Mouse (Mus musculus) left cerebral cortex, postnatal 25 days (tissue): ENCODE data around the gene Cfdp1. TPM values are rescaled to one million over a fixed set of nuclear protein-coding genes. Genes with fewer than 3 reads are reported as not detected.

Experiments used
- DNase-seq, 2 experiments: peaks; one replicate each; pipeline ENCODE4 v3.0.0; 2022; ENCODE audit warnings: low spot score in 2 of 2, mixed read lengths in 1 of 2
- intact Hi-C: fragments of 180-260 bp; cut with DNase I; formaldehyde crosslinking; loops from one replicate; pipeline ENCODE4 v1.15.1; 2025
- total RNA-seq, 2 experiments: library from RNA; stranded (reverse); gene quantifications; 2 replicates each; pipeline ENCODE4 v1.2.3; 2021

Cfdp1 gene
- total RNA-seq: 10 to 100 TPM; 78.0 to 81.5 TPM

DNA sequence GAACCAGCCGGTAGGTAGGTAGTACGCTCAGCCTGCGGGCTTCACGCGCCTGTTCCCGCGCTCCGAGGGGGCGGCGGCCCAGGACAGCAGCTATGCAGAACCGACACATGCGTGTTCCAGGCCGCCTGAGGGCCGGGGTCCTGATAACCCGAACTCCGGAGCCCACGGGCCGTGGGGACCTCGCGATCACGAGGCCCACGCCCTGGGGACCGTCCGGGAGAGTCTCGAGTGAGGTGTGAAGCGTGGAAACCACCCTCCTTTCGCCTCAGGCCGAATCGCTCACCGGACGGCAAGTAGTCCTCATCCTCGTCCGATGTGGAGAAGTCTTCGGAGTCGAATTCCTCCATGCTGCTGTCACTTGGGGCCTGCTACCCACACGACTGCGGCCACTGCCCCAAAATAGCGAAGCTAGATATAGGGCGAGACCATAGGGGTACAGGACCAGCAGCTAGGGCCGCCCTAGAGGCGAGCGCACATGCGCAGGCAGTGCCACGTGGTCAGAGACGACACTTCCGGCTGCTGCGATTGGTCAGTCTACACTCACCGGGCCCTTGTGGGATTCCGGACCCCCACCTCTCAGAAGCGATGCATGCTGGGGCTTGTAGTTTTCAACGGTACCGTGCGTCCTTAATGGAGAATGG lies at the start of gene Cfdp1:
Gene Cfdp1 (minus strand): TSS at position 431 of the 641 bp plus-strand sequence.
- intact Hi-C loops: no loop called here
- peak; percentile 97 to 99 for DNase-seq

DNA sequence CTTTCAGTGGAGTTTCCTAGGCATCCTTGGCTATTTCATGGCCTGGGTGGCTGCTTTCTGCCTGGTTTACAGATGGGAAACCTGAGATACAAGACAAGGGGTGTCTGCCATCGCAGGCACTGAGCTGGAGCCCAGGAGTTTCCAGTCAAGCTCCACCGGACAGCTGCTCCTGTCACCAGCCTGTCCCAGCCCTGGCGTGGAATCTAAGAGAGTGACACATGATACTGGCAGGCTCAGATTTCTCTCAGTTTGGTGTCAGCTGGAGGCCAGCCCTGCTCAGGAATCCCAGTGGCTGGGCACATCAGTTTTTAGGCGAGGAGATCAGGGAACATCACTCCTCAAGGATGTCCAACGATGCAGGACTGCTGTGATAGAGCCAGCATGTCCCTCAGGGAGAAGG lies 48.0 kb upstream of the Cfdp1 start:
- DNase-seq: no peak
- intact Hi-C loops: no loop called here

DNA sequence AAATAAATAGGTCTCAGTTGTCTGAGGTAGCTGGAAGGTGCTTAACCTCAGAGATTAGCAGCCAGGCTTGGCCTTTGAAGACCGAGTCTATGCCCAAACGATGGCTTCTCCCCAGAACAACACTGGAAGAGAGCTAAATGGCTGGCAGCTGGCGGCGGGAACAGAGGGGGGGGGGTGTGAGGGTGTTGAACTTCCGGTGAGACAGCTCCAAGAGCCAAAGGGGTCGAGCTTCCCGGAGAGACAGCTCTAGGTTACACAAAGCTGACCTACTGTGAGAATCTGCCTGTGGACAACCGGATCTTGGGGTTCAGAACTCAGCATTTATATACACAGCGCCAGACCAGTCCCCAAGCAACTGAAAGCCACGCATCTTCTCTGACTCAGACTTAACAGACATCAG lies 44.5 kb upstream of the Cfdp1 start:
- DNase-seq: no peak
- intact Hi-C loops: no loop called here

DNA sequence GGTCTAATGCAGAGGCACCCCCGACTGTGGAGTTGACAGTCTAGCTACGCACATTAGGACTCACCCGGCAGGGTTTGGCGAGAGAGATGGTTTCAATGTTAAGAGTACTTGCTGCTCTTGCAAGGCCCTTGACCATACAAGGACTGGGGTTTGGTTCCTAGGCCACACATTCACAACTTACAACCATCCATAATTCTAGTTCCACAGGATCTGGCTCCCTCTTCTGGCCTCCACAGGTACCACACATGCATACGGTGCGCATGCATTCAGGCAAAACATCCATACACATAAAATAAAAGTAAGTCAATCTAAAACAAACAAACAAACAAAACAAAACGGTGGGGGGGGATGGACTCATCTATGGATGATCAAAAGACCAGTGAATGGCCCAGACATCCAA lies 40.9 kb upstream of the Cfdp1 start:
- DNase-seq: no peak
- intact Hi-C loops: no loop called here

DNA sequence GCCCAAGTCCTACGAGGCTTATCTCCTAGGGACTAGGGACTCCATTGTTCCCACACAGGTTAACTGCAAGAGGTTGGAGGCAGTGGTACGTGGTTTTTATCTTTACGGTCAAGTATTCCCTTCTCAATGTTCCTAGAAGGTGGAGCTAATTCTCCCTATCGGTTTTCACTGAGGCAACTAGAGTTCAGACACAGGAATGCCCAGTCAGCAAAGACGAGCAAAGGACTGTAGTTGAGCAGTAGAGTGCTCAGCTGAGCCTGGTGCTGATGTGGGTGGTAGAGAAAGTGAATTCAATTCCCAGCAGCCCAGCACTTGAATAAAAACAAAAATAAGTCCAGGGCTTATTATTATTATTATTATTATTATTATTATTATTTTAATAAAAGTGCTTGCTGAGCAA lies 38.5 kb upstream of the Cfdp1 start:
- DNase-seq: no peak
- intact Hi-C loops: no loop called here

DNA sequence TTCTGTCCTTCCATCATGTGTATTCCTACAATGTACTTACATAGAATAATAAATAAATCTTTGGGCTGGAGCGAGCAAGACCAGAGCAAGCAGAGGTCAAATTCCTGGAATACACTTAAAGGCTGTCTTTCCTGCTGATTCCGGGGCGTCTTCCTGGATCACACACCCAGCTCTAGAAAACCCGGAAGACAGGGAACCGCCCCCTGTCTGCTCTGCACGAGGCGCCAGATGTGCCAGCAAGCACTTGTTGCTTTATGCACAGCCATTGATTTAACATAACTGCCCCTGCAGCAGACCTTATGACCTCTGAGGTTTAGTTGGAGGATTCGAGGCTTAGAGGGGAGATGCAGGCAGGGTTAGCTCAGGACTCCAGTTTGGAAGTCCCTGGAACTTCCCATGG lies 37.9 kb upstream of the Cfdp1 start:
- DNase-seq: no peak
- intact Hi-C loops: no loop called here

DNA sequence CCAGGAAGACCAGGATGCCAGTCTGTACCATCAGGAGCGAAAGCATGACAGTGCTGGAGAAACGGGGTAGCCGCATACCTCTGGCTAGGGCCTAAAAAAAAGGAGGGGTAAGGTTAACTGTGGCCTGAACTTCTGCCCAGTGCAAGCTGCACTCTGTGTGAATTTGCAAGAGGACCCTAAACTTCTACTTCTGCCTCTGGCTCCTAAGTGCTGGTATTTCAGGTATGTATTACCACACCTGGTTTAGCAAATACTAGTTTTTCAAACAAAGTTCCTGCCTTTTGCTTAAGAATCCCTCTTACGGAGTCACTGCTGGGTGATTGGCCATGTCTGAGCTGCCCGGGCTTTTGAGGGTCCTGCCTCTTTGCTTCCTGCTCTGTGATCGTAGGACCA lies 36.8 kb upstream of the Cfdp1 start:
- intact Hi-C loops: no loop called here
- DNase-seq: no peak

DNA sequence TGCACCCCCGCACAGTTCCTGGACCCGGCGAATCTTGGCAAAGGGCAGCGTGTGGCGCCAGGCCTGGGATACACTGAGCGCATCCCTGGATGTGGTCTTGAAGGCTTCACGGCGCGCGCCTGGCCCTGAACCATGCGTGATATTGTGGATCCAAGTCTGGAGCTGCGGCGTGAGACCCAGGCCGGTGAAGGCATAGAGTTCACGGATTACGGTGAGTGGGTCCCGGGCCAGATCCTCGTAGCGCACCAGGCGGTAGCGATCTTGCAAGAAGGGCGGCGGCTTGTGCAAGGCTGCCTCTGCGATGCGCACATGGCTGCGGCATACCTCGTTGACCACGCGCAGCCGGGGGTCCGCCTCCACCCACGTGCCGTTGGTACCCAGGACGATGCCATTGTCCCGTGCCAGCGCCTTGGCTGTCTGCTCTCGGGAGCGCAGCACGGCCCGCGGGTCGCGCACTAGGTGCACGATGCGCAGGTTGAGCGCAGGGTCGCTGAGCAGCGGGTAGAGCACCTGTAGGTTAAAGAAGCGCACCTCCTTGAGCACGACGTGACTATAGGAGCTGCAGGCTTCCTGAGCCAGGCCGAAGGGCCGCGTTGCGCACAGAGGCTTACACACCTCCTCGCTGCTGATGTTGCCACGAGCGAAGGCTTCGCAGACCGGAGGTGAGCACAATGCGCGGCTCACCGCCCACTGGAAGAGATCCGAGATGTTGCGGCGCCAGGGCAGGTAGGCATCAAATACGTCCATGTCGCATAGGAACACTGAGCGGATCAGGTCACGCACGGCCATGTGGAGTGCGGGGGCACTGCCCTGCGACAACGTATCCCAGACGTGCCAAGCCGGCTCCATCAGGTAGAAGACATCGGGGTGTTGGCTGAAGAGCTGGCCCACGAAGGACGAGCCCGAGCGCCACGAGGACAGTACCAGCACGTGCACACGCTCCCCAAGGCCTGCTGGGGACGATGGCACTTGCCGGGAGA lies 36.1 kb upstream of the Cfdp1 start:
- DNase-seq: no peak

DNA sequence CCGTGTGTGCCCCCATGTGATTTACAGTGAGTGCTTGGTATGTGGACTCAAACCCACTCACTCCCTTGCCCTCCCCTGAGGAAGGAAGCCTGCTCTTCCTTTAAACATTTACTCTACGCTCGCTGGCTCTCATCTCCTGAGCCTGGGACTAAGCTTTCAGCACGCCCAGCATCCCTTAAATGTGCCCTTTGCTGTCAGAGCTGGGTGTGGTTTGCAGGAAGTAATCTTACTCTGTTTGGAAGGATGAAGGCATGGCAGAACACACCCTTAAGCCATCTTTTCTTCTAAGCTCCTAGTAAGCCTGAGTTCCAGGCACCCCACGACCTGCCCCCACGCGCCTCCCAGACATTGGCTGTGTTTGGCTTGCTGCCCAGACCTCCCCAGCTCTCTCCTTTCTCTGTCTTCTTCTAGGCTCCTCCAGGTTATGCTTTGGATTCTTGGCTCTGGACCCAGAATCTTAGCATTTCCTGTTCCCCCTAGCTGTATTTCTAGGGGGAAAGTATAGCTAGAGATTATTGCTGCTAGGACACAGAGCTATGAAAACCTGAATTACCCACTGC lies 34.1 kb upstream of the Cfdp1 start:
- DNase-seq: peak in 1 of 2 experiments; percentile 18
- intact Hi-C loops: no loop called here

More for the DNA sequence above, 36.1 kb upstream of the Cfdp1 start:
- intact Hi-C loops: no loop called here

DNA sequence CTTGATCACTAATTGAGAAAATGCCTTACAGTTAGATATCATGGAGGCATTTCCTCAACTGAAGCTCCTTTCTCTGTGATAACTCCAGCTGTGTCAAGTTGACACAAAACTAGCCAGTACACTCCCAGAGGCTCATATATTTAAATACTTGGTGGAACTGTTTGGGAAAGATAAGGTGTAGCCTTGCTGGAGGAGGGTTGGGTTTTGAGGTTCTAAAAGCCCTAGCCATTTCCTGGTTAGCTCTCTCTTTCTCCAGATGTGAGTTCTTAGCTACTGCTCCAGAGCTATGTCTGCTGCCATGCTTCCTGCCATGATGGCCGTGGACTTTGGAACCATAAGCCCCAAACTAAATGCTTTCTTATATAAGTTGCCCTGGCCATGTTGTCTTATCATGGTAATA lies 33.4 kb upstream of the Cfdp1 start:
- intact Hi-C loops: no loop called here
- DNase-seq: no peak

DNA sequence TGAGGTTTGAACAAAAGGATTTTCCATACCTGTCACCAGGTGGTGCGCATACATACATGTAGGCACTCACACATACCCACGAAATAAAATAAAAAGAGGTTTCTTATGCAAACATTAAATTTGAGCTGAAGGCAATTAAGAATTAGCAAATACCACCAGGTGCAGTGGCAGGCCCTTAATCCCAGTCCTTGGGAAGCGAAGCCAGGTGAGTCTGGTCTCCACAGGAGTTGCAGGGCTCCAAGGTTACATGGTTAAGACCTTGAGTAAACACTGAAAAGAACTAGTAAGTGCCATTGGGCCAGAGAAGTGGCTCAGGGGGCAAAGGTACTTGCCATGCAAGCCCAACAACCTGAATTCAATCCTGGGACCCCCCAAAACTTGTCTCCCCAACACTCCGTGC lies 29.5 kb upstream of the Cfdp1 start:
- intact Hi-C loops: no loop called here
- DNase-seq: no peak

DNA sequence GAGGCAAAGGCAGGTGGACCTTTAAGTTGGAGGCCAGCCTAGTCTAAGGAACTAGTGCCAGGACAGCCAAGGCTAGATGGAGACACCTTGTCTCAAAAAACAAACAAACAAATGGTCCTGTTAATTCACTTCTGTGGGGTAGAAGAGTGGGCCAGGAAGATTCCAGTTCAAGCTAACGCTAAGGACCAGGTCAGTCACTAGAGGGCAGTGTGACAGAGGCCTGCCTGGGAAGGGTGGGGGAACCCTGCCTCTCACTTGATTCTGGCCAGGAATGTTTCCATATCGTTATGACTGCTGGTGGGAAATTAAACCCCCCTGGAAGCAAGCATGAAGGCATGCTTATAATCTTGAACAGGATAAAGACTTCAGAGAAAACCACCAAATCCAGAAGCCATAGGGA lies 27.5 kb upstream of the Cfdp1 start:
- peak in 1 of 2 experiments; percentile 20 for DNase-seq
- intact Hi-C loops: loop anchor here (1.0 kb wide), 1 partner anchor 109 kb away; no protein-coding TSS in a partner anchor

DNA sequence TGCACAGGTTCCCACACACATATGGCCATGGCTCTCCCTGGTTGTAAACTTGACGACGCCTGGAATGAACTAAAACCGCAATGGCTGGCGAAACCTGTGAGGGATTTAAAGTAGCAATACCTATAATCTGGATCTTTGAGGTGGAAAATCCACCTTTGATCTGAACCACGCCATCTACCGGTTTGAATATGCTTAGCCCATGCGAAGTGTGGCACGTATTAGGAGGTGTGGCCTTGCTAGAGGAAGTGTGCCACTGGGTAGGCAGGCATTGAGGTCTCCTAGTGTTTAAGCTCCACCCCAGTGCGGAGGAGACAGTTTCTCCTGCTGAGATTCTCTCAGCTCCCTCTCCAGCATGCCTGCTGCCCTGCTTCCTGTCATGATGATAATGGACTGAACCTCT lies 23.6 kb upstream of the Cfdp1 start:
- intact Hi-C loops: loop anchor here (2.0 to 10.0 kb wide), 3 partner anchors 35 to 1757 kb away; partner anchors contain the start of genes Chst5 and Mon1b
- DNase-seq: no peak

DNA sequence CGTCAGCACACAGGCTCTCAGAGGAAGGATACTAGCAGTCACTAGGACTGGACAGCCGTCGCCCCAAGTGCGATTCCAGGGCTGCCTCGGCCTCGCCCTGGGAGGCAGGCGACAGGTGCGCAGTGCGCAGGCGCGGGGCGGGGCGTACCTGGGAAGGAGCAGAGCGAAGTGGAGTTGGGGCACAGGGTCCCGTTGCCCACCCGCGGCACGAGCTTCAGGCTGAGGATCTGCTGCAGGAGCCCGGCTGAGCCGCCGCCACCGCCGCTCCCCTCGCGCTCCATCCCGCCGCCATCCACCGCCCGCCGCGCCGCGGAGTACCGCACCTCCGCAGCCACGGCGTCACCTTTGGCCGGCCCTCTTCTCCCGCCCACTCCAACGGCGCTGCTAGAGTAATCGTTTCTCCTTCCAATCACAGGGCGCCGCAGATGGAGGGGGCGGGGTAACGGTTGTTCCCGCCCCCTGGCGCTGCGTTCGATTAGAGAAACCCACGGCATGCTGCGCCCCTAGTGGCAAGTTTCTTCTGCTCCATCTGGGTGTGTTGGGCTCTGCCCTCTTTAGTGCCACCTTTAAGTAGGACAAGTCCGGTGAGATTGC lies 22.4 kb upstream of the Cfdp1 start, which contains the start of gene Tmem170:
Gene Tmem170 (minus strand): TSS at position 396 of the 594 bp plus-strand sequence.
- intact Hi-C loops: loop anchor here (2.0 to 10.0 kb wide), 3 partner anchors 36 to 1758 kb away; partner anchors contain the start of genes Chst5 and Mon1b
- peak; percentile 98 to 99 for DNase-seq

DNA sequence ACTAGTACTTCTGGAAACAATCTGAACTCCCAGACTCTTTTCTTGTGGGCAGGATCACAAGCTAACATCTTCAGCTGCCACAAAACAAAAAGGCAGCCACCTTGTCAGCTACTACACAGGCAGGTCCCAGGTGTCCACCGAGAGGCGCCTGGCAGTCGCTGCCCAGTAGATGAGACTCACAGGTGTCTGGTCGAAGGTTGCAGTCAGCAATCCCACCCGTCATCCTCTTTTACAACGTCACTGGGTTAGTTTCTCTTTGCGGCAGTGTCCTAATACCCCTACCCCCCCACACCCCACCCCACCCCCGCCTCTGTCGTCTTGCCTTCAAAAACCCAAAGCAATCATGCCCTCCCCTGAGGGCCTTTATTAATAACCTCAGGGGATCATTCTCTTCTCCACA lies 21.7 kb upstream of the Cfdp1 start:
- intact Hi-C loops: loop anchor here (2.0 to 10.0 kb wide), 3 partner anchors 37 to 1759 kb away; partner anchors contain the start of genes Chst5 and Mon1b
- no peak for DNase-seq

DNA sequence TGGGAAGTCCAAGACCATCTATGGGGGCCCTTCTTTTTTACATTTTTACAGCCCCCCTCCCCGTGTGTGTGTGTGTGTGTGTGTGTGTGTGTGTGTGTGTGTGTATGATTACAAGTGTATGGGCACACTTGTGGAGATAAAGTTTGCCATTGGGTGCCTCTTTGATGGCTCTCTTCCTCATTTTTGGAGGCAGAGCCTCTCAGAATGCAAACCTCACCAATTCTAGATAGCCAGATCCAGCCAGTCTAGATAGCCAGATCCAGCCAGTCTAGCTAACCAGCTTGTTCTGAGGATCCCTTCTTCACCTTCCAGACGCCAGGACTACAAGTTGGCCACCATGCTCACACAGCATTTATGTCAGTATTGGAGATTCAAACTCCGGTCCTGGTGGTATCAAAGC lies 17.2 kb upstream of the Cfdp1 start:
- intact Hi-C loops: loop anchor here (10.0 kb wide), 1 partner anchor 1764 kb away; the partner anchor contains the start of gene Mon1b
- no peak for DNase-seq

DNA sequence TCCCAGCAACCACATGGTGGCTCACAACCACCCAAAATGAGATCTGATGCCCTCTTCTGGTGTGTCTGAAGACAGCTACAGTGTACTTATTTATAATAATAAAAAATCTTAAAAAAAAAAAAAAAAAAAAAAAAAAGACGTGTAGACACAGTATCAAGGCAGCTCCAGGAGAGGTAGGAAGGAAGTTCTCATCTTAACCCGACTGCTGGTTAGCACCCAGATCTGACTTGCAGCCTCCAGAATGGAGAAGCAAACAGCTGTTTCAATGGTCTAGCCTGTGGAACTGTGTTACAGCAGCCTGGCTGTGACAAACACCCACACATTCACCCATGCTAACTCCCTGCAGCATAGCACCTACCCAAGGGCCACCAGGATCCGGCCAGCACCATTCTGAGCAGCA lies 16.3 kb upstream of the Cfdp1 start:
- DNase-seq: no peak
- intact Hi-C loops: loop anchor here (10.0 kb wide), 1 partner anchor 1764 kb away; the partner anchor contains the start of gene Mon1b

DNA sequence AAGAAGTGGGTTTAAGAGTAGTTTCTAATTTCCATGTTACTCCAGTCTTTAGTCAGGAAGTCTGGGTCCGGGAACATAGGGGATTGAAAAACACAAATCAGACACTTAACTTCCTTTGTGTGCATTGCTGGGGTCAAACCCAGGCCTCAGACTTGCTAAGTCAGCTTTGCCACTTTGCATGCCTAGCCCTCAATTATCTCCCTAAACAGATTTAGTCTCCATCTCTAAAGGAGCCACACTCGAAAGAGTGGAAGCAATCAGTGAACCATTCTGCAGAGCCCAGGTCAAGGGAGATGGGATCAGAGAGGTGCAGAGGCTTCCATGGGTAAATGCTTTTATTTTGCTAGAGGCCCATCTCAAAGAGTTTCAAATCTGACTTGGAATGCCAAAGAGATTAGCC lies 14.6 kb upstream of the Cfdp1 start:
- intact Hi-C loops: no loop called here
- DNase-seq: no peak

DNA sequence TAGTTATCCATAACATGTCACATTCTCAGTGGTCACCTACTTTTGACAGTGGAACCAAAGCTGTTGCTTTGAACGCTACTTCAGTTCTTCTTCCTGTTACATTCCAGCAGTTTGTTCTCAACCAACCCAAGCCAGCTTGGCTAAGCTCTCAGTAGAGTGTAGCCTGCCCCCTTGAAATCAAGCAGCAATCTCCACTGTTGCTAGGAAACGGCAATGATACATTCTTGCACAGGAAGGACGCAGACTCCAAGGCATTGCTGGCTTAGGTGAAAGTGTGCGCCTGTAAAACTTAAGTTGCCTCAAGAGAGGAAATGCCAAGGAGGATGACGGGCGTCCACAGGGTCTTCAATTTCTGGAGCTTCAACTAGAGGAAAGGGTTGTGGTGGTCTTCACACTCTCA lies 11.8 kb upstream of the Cfdp1 start:
- DNase-seq: no peak

More for the DNA sequence above, 11.8 kb upstream of the Cfdp1 start:
- intact Hi-C loops: no loop called here
